Mouse (Mus musculus): ENCODE measurements around the gene Daam1.

GRCm38 (mm10) chr12:71996920-71997319 is 166.0 kb downstream of the Daam1 start:
- TF ChIP-seq USF1 (IDR thresholded peaks at IDR 0.05; ENCODE audit: low read depth), result no peak
- no peak for TF ChIP-seq POLR2A (IDR thresholded peaks at IDR 0.05; ENCODE audit: insufficient read length, low read depth)
- no peak for TF ChIP-seq E2F4 (IDR thresholded peaks at IDR 0.05; ENCODE audit: insufficient read depth)
- TF ChIP-seq MAX (IDR thresholded peaks at IDR 0.05; ENCODE audit: low read depth), result no peak
- TF ChIP-seq TCF12 (IDR thresholded peaks at IDR 0.05; ENCODE audit: insufficient read depth, poor library complexity, severe bottlenecking), result no peak
- TF ChIP-seq MYOD1 (IDR thresholded peaks at IDR 0.05; ENCODE audit: control insufficient read depth in 1 of 3, insufficient read length in 2 of 3, low read depth in 2 of 3), result no peak
- TF ChIP-seq CEBPB (IDR thresholded peaks at IDR 0.05; ENCODE audit: insufficient read depth, poor library complexity, severe bottlenecking), result no peak
- TF ChIP-seq POLR2AphosphoS2 (IDR thresholded peaks at IDR 0.05; ENCODE audit: insufficient read length, low read depth), result no peak
- TF ChIP-seq SRF (IDR thresholded peaks at IDR 0.05; ENCODE audit: control insufficient read depth, insufficient read length, low read depth), result no peak
- TF ChIP-seq REST (IDR thresholded peaks at IDR 0.05; ENCODE audit: insufficient read depth, insufficient read length), result no peak
